Mouse (Mus musculus) T-helper 17 cell (primary cell): ENCODE results near the gene Lyar.

Experiments used
- in situ Hi-C, 2 experiments: fragments of 300-600 bp; cut with MboI, MseI; formaldehyde crosslinking; loops; 1 replicate in 1 of 2; 2 replicates in 1 of 2; pipeline ENCODE4 v1.15.1; 2025; ENCODE audit warnings: high pct_unique_total_duplicates in 2 of 2

The Lyar gene

GRCm38 (mm10) chr5:38255195-38255594 is 34.9 kb downstream of the Lyar start:
- in situ Hi-C loops, result no loop called here

GRCm38 (mm10) chr5:38255644-38256043 is 35.4 kb downstream of the Lyar start:
- in situ Hi-C loops, result no loop called here

- in situ Hi-C loops, result no loop called here
Measured at GRCm38 (mm10) chr5:38256551-38256950, 36.3 kb downstream of the Lyar start.

GRCm38 (mm10) chr5:38258034-38258772 is 37.9 kb downstream of the Lyar start:
- in situ Hi-C loops, result no loop called here

GRCm38 (mm10) chr5:38258773-38259146 is 38.5 kb downstream of the Lyar start:
- in situ Hi-C loops, result no loop called here

GRCm38 (mm10) chr5:38259455-38260106 is 39.3 kb downstream of the Lyar start:
- in situ Hi-C loops, result loop anchor here in 1 of 2 experiments (5.0 kb wide), 1 partner anchor 37 kb away; the partner anchor contains the start of genes Lyar and Zbtb49

- in situ Hi-C loops, result loop anchor here in 1 of 2 experiments (5.0 kb wide), 1 partner anchor 38 kb away; the partner anchor contains the start of genes Lyar and Zbtb49
Measured at GRCm38 (mm10) chr5:38260107-38260682, 39.9 kb downstream of the Lyar start, which contains the start of gene Tmem128. Gene Tmem128 (plus strand): TSS chr5:38260185.

GRCm38 (mm10) chr5:38270942-38271341 is 50.7 kb downstream of the Lyar start:
- in situ Hi-C loops, result no loop called here

- in situ Hi-C loops, result no loop called here
Measured at GRCm38 (mm10) chr5:38273831-38274230, 53.6 kb downstream of the Lyar start.

GRCm38 (mm10) chr5:38275771-38276170 is 55.5 kb downstream of the Lyar start, which contains the start of gene Otop1:
Gene Otop1 (plus strand): TSS chr5:38275972.
- in situ Hi-C loops, result no loop called here

GRCm38 (mm10) chr5:38276451-38276850 is 56.2 kb downstream of the Lyar start:
- in situ Hi-C loops, result no loop called here

- in situ Hi-C loops, result no loop called here
Measured at GRCm38 (mm10) chr5:38277098-38277866, 57.0 kb downstream of the Lyar start.

GRCm38 (mm10) chr5:38277936-38278600 is 57.8 kb downstream of the Lyar start:
- in situ Hi-C loops, result no loop called here

GRCm38 (mm10) chr5:38280075-38280474 is 59.8 kb downstream of the Lyar start:
- in situ Hi-C loops, result no loop called here
